Mouse (Mus musculus) CD8-positive naive resting alpha-beta T cell, adult 2 months (primary cell): ENCODE measurements at regions not wholly inside any gene's neighbourhood (a gene's known extent, or its start where the extent isn't known, plus 50 kb on each side); places are given as distances from the start of the nearest gene placed in this dataset.

ENCODE experiments used
- DNase-seq, 2 experiments: peaks; one replicate each; pipeline ENCODE4 v3.0.0; 2022; ENCODE audit warnings: low read depth in 2 of 2, low spot score in 2 of 2

- DNase-seq = no peak
Measured at GRCm38 (mm10) chr6:94957990-94958389, 159.1 kb upstream of the Kbtbd8 start.

GRCm38 (mm10) chr6:94957172-94957668, 159.8 kb upstream of the Kbtbd8 start:
- DNase-seq = no peak

- no peak for DNase-seq
Measured at GRCm38 (mm10) chr6:94954580-94954979, 162.5 kb upstream of the Kbtbd8 start.

GRCm38 (mm10) chr6:94953658-94954057, 163.4 kb upstream of the Kbtbd8 start:
- DNase-seq = no peak

- DNase-seq = no peak
Measured at GRCm38 (mm10) chr6:94951971-94952768, 164.9 kb upstream of the Kbtbd8 start.

GRCm38 (mm10) chr6:94950944-94951343, 166.1 kb upstream of the Kbtbd8 start:
- DNase-seq = no peak

- no peak for DNase-seq
Measured at GRCm38 (mm10) chr6:94950319-94950718, 166.7 kb upstream of the Kbtbd8 start.

- no peak for DNase-seq
Measured at GRCm38 (mm10) chr6:94946352-94946900, 170.6 kb upstream of the Kbtbd8 start.

- no peak for DNase-seq
Measured at GRCm38 (mm10) chr6:94945715-94946114, 171.3 kb upstream of the Kbtbd8 start.

GRCm38 (mm10) chr6:94944196-94944595, 172.8 kb upstream of the Kbtbd8 start:
- DNase-seq = no peak

- DNase-seq = no peak
Measured at GRCm38 (mm10) chr6:94938949-94939348, 178.1 kb upstream of the Kbtbd8 start.

- DNase-seq = no peak
Measured at GRCm38 (mm10) chr6:94936206-94936605, 180.8 kb upstream of the Kbtbd8 start.

GRCm38 (mm10) chr6:94935706-94936105, 181.3 kb upstream of the Kbtbd8 start:
- no peak for DNase-seq

GRCm38 (mm10) chr6:94927811-94928210, 189.2 kb upstream of the Kbtbd8 start:
- DNase-seq = no peak

- DNase-seq = no peak
Measured at GRCm38 (mm10) chr6:94926652-94927211, 190.3 kb upstream of the Kbtbd8 start.

- DNase-seq = no peak
Measured at GRCm38 (mm10) chr6:94925408-94925807, 191.6 kb upstream of the Kbtbd8 start.

- DNase-seq = no peak
Measured at GRCm38 (mm10) chr6:94924338-94925039, 192.6 kb upstream of the Kbtbd8 start.

GRCm38 (mm10) chr6:94921741-94922140, 195.3 kb upstream of the Kbtbd8 start:
- no peak for DNase-seq

GRCm38 (mm10) chr6:94920770-94921169, 196.3 kb upstream of the Kbtbd8 start:
- no peak for DNase-seq

GRCm38 (mm10) chr6:94919194-94919743, 197.8 kb upstream of the Kbtbd8 start:
- DNase-seq = no peak

GRCm38 (mm10) chr6:94915842-94916620, 201.0 kb upstream of the Kbtbd8 start:
- DNase-seq = no peak
